Mouse (Mus musculus): ENCODE results near the gene Prr7. TPM values are rescaled to one million over a fixed set of nuclear protein-coding genes. Genes with fewer than 3 reads are reported as not detected.
A peak's percentile ranks its signal among the peaks of the same experiment; 100 is the strongest.

The Prr7 gene
- total RNA-seq, 2 experiments from 2014 or later, result 1.0 to 1.6 TPM

GRCm38 (mm10) chr13:55494883-55495621, 31.0 kb downstream of the Prr7 start:
- intact Hi-C loops (cut with DNase I; ENCODE audit: low total_unique reads), result no loop called here
- peak; percentile 69 for DNase-seq

- no peak for DNase-seq
- intact Hi-C loops (cut with DNase I; ENCODE audit: low total_unique reads), result no loop called here
Measured at GRCm38 (mm10) chr13:55495702-55496101, 31.6 kb downstream of the Prr7 start.

- intact Hi-C loops (cut with DNase I; ENCODE audit: low total_unique reads), result no loop called here
- DNase-seq, result no peak
Measured at GRCm38 (mm10) chr13:55496661-55497060, 32.6 kb downstream of the Prr7 start.

- no peak for DNase-seq
- intact Hi-C loops (cut with DNase I; ENCODE audit: low total_unique reads), result no loop called here
Measured at GRCm38 (mm10) chr13:55498906-55499305, 34.8 kb downstream of the Prr7 start.

GRCm38 (mm10) chr13:55500575-55500974, 36.5 kb downstream of the Prr7 start:
- intact Hi-C loops (cut with DNase I; ENCODE audit: low total_unique reads), result no loop called here
- no peak for DNase-seq

GRCm38 (mm10) chr13:55502405-55502804, 38.3 kb downstream of the Prr7 start:
- intact Hi-C loops (cut with DNase I; ENCODE audit: low total_unique reads), result no loop called here

GRCm38 (mm10) chr13:55504390-55504789, 40.3 kb downstream of the Prr7 start:
- intact Hi-C loops (cut with DNase I; ENCODE audit: low total_unique reads), result no loop called here
- no peak for DNase-seq

More at GRCm38 (mm10) chr13:55502405-55502804, 38.3 kb downstream of the Prr7 start:
- DNase-seq, result no peak

- DNase-seq, result no peak
- intact Hi-C loops (cut with DNase I; ENCODE audit: low total_unique reads), result no loop called here
Measured at GRCm38 (mm10) chr13:55505810-55506209, 41.7 kb downstream of the Prr7 start.

- DNase-seq, result peak; percentile 76
- intact Hi-C loops (cut with DNase I; ENCODE audit: low total_unique reads), result no loop called here
Measured at GRCm38 (mm10) chr13:55506697-55507096, 42.6 kb downstream of the Prr7 start.

- intact Hi-C loops (cut with DNase I; ENCODE audit: low total_unique reads), result no loop called here
Measured at GRCm38 (mm10) chr13:55507877-55508276, 43.8 kb downstream of the Prr7 start.

GRCm38 (mm10) chr13:55508531-55508930, 44.5 kb downstream of the Prr7 start:
- intact Hi-C loops (cut with DNase I; ENCODE audit: low total_unique reads), result no loop called here
- no peak for DNase-seq

More at GRCm38 (mm10) chr13:55507877-55508276, 43.8 kb downstream of the Prr7 start:
- DNase-seq, result no peak

GRCm38 (mm10) chr13:55510332-55510667, 46.2 kb downstream of the Prr7 start:
- no peak for DNase-seq
- intact Hi-C loops (cut with DNase I; ENCODE audit: low total_unique reads), result loop anchor here (5.0 kb wide), 1 partner anchor 33 kb away; no protein-coding TSS in a partner anchor

- intact Hi-C loops (cut with DNase I; ENCODE audit: low total_unique reads), result loop anchor here (5.0 kb wide), 1 partner anchor 34 kb away; no protein-coding TSS in a partner anchor
- peak; percentile 90 for DNase-seq
Measured at GRCm38 (mm10) chr13:55510668-55511491, 46.8 kb downstream of the Prr7 start.

- intact Hi-C loops (cut with DNase I; ENCODE audit: low total_unique reads), result loop anchor here (5.0 kb wide), 1 partner anchor 34 kb away; no protein-coding TSS in a partner anchor
- no peak for DNase-seq
Measured at GRCm38 (mm10) chr13:55511492-55511861, 47.4 kb downstream of the Prr7 start.

GRCm38 (mm10) chr13:55512379-55513031, 48.4 kb downstream of the Prr7 start:
- DNase-seq, result peak; percentile 75
- intact Hi-C loops (cut with DNase I; ENCODE audit: low total_unique reads), result loop anchor here (5.0 kb wide), 1 partner anchor 35 kb away; no protein-coding TSS in a partner anchor

- DNase-seq, result peak; percentile 92
- intact Hi-C loops (cut with DNase I; ENCODE audit: low total_unique reads), result loop anchor here (5.0 kb wide), 1 partner anchor 36 kb away; no protein-coding TSS in a partner anchor
Measured at GRCm38 (mm10) chr13:55513111-55513748, 49.2 kb downstream of the Prr7 start, which contains the start of gene Pdlim7. Gene Pdlim7 (minus strand): TSS chr13:55513676.

- no peak for DNase-seq
- intact Hi-C loops (cut with DNase I; ENCODE audit: low total_unique reads), result loop anchor here (5.0 kb wide), 1 partner anchor 37 kb away; no protein-coding TSS in a partner anchor
Measured at GRCm38 (mm10) chr13:55513828-55514227, 49.8 kb downstream of the Prr7 start.

GRCm38 (mm10) chr13:55516955-55517354, 52.9 kb downstream of the Prr7 start:
- intact Hi-C loops (cut with DNase I; ENCODE audit: low total_unique reads), result loop anchor here (5.0 kb wide), 2 partner anchors 95 to 110 kb away; no protein-coding TSS in a partner anchor
- DNase-seq, result peak; percentile 88

- intact Hi-C loops (cut with DNase I; ENCODE audit: low total_unique reads), result loop anchor here (5.0 kb wide), 2 partner anchors 97 to 112 kb away; no protein-coding TSS in a partner anchor
- no peak for DNase-seq
Measured at GRCm38 (mm10) chr13:55519606-55520005, 55.5 kb downstream of the Prr7 start.

Measured in gastrocnemius, postnatal 14 days (tissue).